Mouse (Mus musculus): Measurements from ENCODE around the gene Gm7030. TPM values are rescaled to one million over a fixed set of nuclear protein-coding genes. Genes with fewer than 3 reads are reported as not detected.

Gene Gm7030
- not detected for polyA plus RNA-seq (2014; fragmentation: Illumina TruSeq; extraction: RNeasy Lipid Tissue Mini Kit (QIAGEN cat#74804); ENCODE audit: insufficient read depth, low read depth, low replicate concordance)

GRCm38 (mm10) chr17:36128968-36129817, at the start of gene Gm7030:
Gm7030 (minus strand) TSS chr17:36129425.

GRCm38 (mm10) chr17:36168039-36168652, 38.9 kb upstream of the Gm7030 start, which contains the start of gene Gm8909:
Gm8909 (minus strand) TSS chr17:36168537.

GRCm38 (mm10) chr17:36121352-36122020, 7.7 kb downstream of the Gm7030 start, which contains the start of gene Gm19684:
Gm19684 (plus strand) TSS chr17:36121678.

Other genes starting within 250 kb of the Gm7030 start
- gene Dhx16, start 249.6 kb downstream of the Gm7030 start, polyA plus RNA-seq (2014; fragmentation: Illumina TruSeq; extraction: RNeasy Lipid Tissue Mini Kit (QIAGEN cat#74804); ENCODE audit: insufficient read depth, low read depth, low replicate concordance): 44.7 TPM
- 22.0 TPM for gene 2310061I04Rik, start 232.0 kb downstream of the Gm7030 start, polyA plus RNA-seq (2014; fragmentation: Illumina TruSeq; extraction: RNeasy Lipid Tissue Mini Kit (QIAGEN cat#74804); ENCODE audit: insufficient read depth, low read depth, low replicate concordance)
- 10.0 TPM for gene Atat1, start 219.3 kb downstream of the Gm7030 start, polyA plus RNA-seq (2014; fragmentation: Illumina TruSeq; extraction: RNeasy Lipid Tissue Mini Kit (QIAGEN cat#74804); ENCODE audit: insufficient read depth, low read depth, low replicate concordance)
- gene Mrps18b, start 213.0 kb downstream of the Gm7030 start, polyA plus RNA-seq (2014; fragmentation: Illumina TruSeq; extraction: RNeasy Lipid Tissue Mini Kit (QIAGEN cat#74804); ENCODE audit: insufficient read depth, low read depth, low replicate concordance): 31.5 TPM
- 14.3 TPM for gene Ppp1r10, start 213.0 kb downstream of the Gm7030 start, polyA plus RNA-seq (2014; fragmentation: Illumina TruSeq; extraction: RNeasy Lipid Tissue Mini Kit (QIAGEN cat#74804); ENCODE audit: insufficient read depth, low read depth, low replicate concordance)
- 33.7 TPM for gene Abcf1, start 159.7 kb downstream of the Gm7030 start, polyA plus RNA-seq (2014; fragmentation: Illumina TruSeq; extraction: RNeasy Lipid Tissue Mini Kit (QIAGEN cat#74804); ENCODE audit: insufficient read depth, low read depth, low replicate concordance)
- 39.1 TPM for gene Gnl1, start 149.6 kb downstream of the Gm7030 start, polyA plus RNA-seq (2014; fragmentation: Illumina TruSeq; extraction: RNeasy Lipid Tissue Mini Kit (QIAGEN cat#74804); ENCODE audit: insufficient read depth, low read depth, low replicate concordance)
- gene Prr3, start 149.2 kb downstream of the Gm7030 start, polyA plus RNA-seq (2014; fragmentation: Illumina TruSeq; extraction: RNeasy Lipid Tissue Mini Kit (QIAGEN cat#74804); ENCODE audit: insufficient read depth, low read depth, low replicate concordance): 8.8 TPM
- 14.2 TPM for gene H2-T24, start 108.9 kb downstream of the Gm7030 start, polyA plus RNA-seq (2014; fragmentation: Illumina TruSeq; extraction: RNeasy Lipid Tissue Mini Kit (QIAGEN cat#74804); ENCODE audit: insufficient read depth, low read depth, low replicate concordance)
- gene H2-T23, start 96.6 kb downstream of the Gm7030 start, polyA plus RNA-seq (2014; fragmentation: Illumina TruSeq; extraction: RNeasy Lipid Tissue Mini Kit (QIAGEN cat#74804); ENCODE audit: insufficient read depth, low read depth, low replicate concordance): 217 TPM
- gene H2-T22, start 86.7 kb downstream of the Gm7030 start, polyA plus RNA-seq (2014; fragmentation: Illumina TruSeq; extraction: RNeasy Lipid Tissue Mini Kit (QIAGEN cat#74804); ENCODE audit: insufficient read depth, low read depth, low replicate concordance): 80.8 TPM
- gene Gm6034, start 86.5 kb downstream of the Gm7030 start, polyA plus RNA-seq (2014; fragmentation: Illumina TruSeq; extraction: RNeasy Lipid Tissue Mini Kit (QIAGEN cat#74804); ENCODE audit: insufficient read depth, low read depth, low replicate concordance): not detected
- gene Gm11127, start 71.1 kb downstream of the Gm7030 start, polyA plus RNA-seq (2014; fragmentation: Illumina TruSeq; extraction: RNeasy Lipid Tissue Mini Kit (QIAGEN cat#74804); ENCODE audit: insufficient read depth, low read depth, low replicate concordance): not detected
- gene Gm19684, start 7.7 kb downstream of the Gm7030 start, polyA plus RNA-seq (2014; fragmentation: Illumina TruSeq; extraction: RNeasy Lipid Tissue Mini Kit (QIAGEN cat#74804); ENCODE audit: insufficient read depth, low read depth, low replicate concordance): not detected
- gene Gm8909, start 39.1 kb upstream of the Gm7030 start, polyA plus RNA-seq (2014; fragmentation: Illumina TruSeq; extraction: RNeasy Lipid Tissue Mini Kit (QIAGEN cat#74804); ENCODE audit: insufficient read depth, low read depth, low replicate concordance): 0.84 TPM
- not detected for gene H2-T3, start 60.9 kb upstream of the Gm7030 start, polyA plus RNA-seq (2014; fragmentation: Illumina TruSeq; extraction: RNeasy Lipid Tissue Mini Kit (QIAGEN cat#74804); ENCODE audit: insufficient read depth, low read depth, low replicate concordance)
- 52.5 TPM for gene Rpp21, start 128.6 kb upstream of the Gm7030 start, polyA plus RNA-seq (2014; fragmentation: Illumina TruSeq; extraction: RNeasy Lipid Tissue Mini Kit (QIAGEN cat#74804); ENCODE audit: insufficient read depth, low read depth, low replicate concordance)
- gene Trim39, start 142.8 kb upstream of the Gm7030 start, polyA plus RNA-seq (2014; fragmentation: Illumina TruSeq; extraction: RNeasy Lipid Tissue Mini Kit (QIAGEN cat#74804); ENCODE audit: insufficient read depth, low read depth, low replicate concordance): 9.4 TPM
- gene H2-M10.2, start 157.1 kb upstream of the Gm7030 start, polyA plus RNA-seq (2014; fragmentation: Illumina TruSeq; extraction: RNeasy Lipid Tissue Mini Kit (QIAGEN cat#74804); ENCODE audit: insufficient read depth, low read depth, low replicate concordance): not detected
- gene H2-M10.1, start 196.7 kb upstream of the Gm7030 start, polyA plus RNA-seq (2014; fragmentation: Illumina TruSeq; extraction: RNeasy Lipid Tissue Mini Kit (QIAGEN cat#74804); ENCODE audit: insufficient read depth, low read depth, low replicate concordance): not detected
- gene H2-M10.3, start 239.0 kb upstream of the Gm7030 start, polyA plus RNA-seq (2014; fragmentation: Illumina TruSeq; extraction: RNeasy Lipid Tissue Mini Kit (QIAGEN cat#74804); ENCODE audit: insufficient read depth, low read depth, low replicate concordance): not detected